Mouse (Mus musculus): ENCODE data around the gene Rsu1.

- no peak for TF ChIP-seq POLR2A (IDR thresholded peaks at IDR 0.05; ENCODE audit: borderline replicate concordance, extremely low read depth, insufficient read depth, insufficient read length, poor library complexity, severe bottlenecking)
- TF ChIP-seq CTCF (IDR thresholded peaks at IDR 0.05; ENCODE audit: borderline replicate concordance, extremely low read depth, insufficient read depth, insufficient read length), result no peak
These were observed 100.6 kb downstream of the Rsu1 start for GRCm38 (mm10) chr2:13170651-13171050.
